Mouse (Mus musculus) heart, postnatal 0 days (tissue): ENCODE measurements at regions not wholly inside any gene's neighbourhood (a gene's known extent, or its start where the extent isn't known, plus 50 kb on each side); places are given as distances from the start of the nearest gene placed in this dataset.

ENCODE experiments used
- ATAC-seq: fragments of 200-750 bp; cut with Nextera tagmentation; 2 replicates; pipeline ENCODE4 v1.8.0; 2017; ENCODE audit warnings: low read depth, moderate number of reproducible peaks, moderate library complexity; ENCODE audit not compliant: insufficient read depth
- DNase-seq: peaks from one replicate; pipeline ENCODE4 v3.0.0-alpha.2; 2016; ENCODE audit warnings: low spot score
- H3K27ac ChIP-seq: fragments of 300-500 bp; sonication (generic); 2 replicates; pipeline ENCODE4 v1.5.1; 2014; ENCODE audit warnings: low read depth, mild to moderate bottlenecking
- H3K27me3 ChIP-seq: fragments of 300-500 bp; sonication (generic); 2 replicates; pipeline ENCODE4 v1.6.1; 2014; ENCODE audit warnings: low read length, mixed read lengths; ENCODE audit not compliant: control insufficient read depth, insufficient read depth
- H3K36me3 ChIP-seq: fragments of 300-500 bp; sonication (generic); replicated peaks from 2 replicates; pipeline ENCODE4 v1.6.1; 2014; ENCODE audit warnings: low read length, mixed read lengths; ENCODE audit not compliant: control insufficient read depth, insufficient read depth
- H3K4me1 ChIP-seq: fragments of 300-500 bp; sonication (generic); 2 replicates; pipeline ENCODE4 v1.6.1; 2014; ENCODE audit warnings: antibody characterized with exemption; ENCODE audit not compliant: control insufficient read depth, insufficient read depth
- H3K4me2 ChIP-seq: fragments of 300-500 bp; sonication (generic); 2 replicates; pipeline ENCODE4 v1.6.1; 2014; ENCODE audit warnings: low read depth, mild to moderate bottlenecking, low read length, moderate library complexity
- H3K4me3 ChIP-seq: fragments of 300-500 bp; sonication (generic); 2 replicates; pipeline ENCODE4 v1.5.1; 2014; ENCODE audit warnings: low read depth, low read length
- H3K9ac ChIP-seq: fragments of 300-500 bp; sonication (generic); replicated peaks from 2 replicates; pipeline ENCODE4 v1.6.1; 2014; ENCODE audit warnings: low read depth, low read length, mixed read lengths
- H3K9me3 ChIP-seq: fragments of 300-500 bp; sonication (generic); replicated peaks from 2 replicates; pipeline ENCODE4 v1.6.1; 2016; ENCODE audit warnings: low read length; ENCODE audit not compliant: control insufficient read depth
- CTCF ChIP-seq: IDR thresholded peaks from 2 replicates; pipeline ENCODE4 v1.5.1; 2016; ENCODE audit warnings: antibody characterized with exemption, control low read depth, low read depth
- EP300 ChIP-seq: IDR thresholded peaks from 2 replicates; pipeline ENCODE4 v1.6.1; 2016; ENCODE audit warnings: antibody characterized with exemption, low read depth
- WGBS: fragments of 180-500 bp; shearing (Covaris S2); extraction: QIAGEN DNeasy Blood & Tissue Kit; methylation state at CpG from one replicate; pipeline ENCODE4 v1.1.7; 2014; 5-methylcytosine and 5-hydroxymethylcytosine counted together

DNA sequence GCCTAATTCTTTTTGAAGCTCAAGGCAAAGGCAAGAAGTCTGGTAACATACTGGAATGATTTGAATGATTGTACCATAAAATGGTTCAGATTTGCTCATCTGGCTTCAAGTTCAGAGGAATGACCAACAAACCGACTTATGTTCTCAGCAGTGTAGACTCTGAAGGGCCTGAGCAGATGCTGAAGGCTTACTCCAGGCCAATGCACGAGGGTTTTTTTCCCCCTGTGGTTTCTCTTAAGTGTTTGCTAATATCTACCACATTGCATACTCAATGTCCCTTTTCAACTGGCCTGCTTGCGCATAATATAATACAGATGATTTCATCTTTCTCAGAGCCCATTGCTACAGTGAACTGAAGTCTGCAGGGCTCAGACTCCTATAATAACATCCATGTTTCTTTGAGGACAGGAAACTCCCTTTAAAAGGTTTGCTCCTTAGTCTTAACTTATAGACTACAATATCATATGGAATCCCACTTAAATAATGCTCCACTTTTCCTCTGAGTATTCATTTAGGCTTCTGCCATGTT lies 1182.5 kb downstream of the Slc22a22 start:
- Histone ChIP-seq H3K9me3 (no peaks in the 10 kb centered on the region), H3K27me3 (no peaks in the 10 kb centered on the region), H3K27ac (no peak overlapping the region), H3K4me3 (no peak overlapping the region), H3K4me2 (no peak overlapping the region), H3K36me3 (no peaks in the 10 kb centered on the region), H3K9ac (no peak overlapping the region), H3K4me1 (no peaks in the 10 kb centered on the region; the same call in 1 of the 2 replicates)
- DNase-seq (no peak), ATAC-seq (no peak)
- TF ChIP-seq EP300: no peak
- no peak for TF ChIP-seq CTCF
- WGBS: 73% methylated on average over 3 of the region's 3 CpGs

DNA sequence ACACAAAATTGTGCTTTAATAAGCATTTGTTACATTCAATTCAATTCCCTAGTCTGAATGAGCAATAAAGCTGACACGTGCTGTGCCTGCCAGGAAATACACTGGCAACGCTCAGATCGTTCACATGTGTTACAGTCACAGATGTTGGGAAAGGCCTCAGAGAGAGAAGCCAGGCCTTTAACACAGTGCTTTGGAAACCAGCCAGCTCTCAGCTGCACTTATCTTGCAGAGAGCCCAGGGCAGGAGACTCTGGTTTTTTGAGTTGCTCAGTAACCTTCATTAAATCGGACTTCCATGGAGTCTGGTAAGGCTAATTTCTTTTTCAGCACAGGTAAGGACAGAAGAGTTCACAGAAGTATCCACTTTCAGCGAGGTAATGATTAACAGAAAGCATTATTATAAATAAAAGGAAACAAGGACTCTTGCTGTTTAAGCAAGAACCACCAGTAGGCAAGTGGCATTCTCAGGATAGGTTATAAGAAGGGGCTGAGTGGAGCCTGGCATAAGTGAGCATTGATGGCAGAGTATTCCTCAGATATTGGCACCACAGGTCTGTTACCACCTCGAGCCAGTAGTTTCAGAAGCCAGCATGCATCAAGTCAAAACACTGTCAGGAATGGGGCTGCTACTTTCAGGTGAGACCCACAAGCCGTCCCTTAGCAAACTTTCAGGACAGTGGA lies 1198.7 kb downstream of the Slc22a22 start:
- no peak for TF ChIP-seq CTCF
- TF ChIP-seq EP300: no peak
- DNase-seq (peak; percentile 83), ATAC-seq (peak; percentile 88)
- WGBS: 24% methylated on average over 7 of the region's 7 CpGs
- Histone ChIP-seq H3K9ac (no peak overlapping the region), H3K4me2 (no peak overlapping the region), H3K27ac (no peak overlapping the region), H3K27me3 (no peaks in the 10 kb centered on the region), H3K4me1 (no peaks in the 10 kb centered on the region), H3K9me3 (no peaks in the 10 kb centered on the region), H3K4me3 (no peak overlapping the region), H3K36me3 (no peaks in the 10 kb centered on the region)

DNA sequence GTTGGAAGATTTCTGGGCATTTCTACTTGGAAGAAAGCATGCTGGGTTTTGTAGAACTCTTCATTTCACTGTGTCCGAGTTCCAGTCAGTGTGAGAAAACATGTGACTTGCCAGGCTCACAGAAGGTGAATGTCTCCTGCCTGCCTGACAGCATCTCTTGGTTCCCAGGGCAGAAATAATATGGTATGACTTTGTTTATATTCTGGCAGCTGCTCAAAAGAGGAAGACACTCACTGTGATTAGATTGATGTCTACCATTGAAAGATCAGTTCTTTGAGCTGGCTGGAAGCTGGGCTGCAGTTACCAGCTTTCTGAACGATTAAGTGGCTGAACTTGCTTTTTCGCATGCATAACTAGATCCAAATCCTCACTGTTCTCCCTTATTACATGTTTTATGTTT lies 1199.4 kb downstream of the Slc22a22 start:
- WGBS: 64% methylated on average over 3 of the region's 3 CpGs
- Histone ChIP-seq H3K9ac (no peak overlapping the region), H3K27ac (no peak overlapping the region), H3K9me3 (no peaks in the 10 kb centered on the region), H3K4me3 (no peak overlapping the region), H3K36me3 (no peaks in the 10 kb centered on the region), H3K4me2 (no peak overlapping the region), H3K27me3 (no peaks in the 10 kb centered on the region), H3K4me1 (no peaks in the 10 kb centered on the region)
- ATAC-seq: no peak
- no peak for DNase-seq
- TF ChIP-seq CTCF: no peak
- TF ChIP-seq EP300: no peak

DNA sequence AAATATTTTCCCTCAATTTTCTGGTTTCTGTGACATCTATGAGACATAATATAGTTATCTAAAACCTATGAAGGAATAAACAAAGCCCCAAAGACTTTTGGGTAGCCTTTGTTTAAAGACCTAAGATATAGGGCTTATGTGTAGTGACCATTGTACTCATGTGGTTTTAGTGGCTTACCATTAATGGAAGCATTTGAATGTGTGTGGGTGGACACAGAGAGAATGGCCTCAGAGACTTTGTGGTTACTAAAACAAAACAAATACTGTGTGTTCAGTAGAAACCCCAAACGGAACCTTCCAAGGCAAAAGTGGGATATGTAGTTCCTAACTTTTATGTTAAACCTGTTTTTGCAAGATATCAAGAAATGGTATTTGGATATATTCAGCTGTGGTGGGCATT lies 1228.7 kb downstream of the Slc22a22 start:
- Histone ChIP-seq H3K4me2 (no peak overlapping the region), H3K9ac (no peak overlapping the region), H3K9me3 (no peaks in the 10 kb centered on the region), H3K4me3 (no peak overlapping the region), H3K36me3 (no peaks in the 10 kb centered on the region), H3K27me3 (no peaks in the 10 kb centered on the region), H3K27ac (no peak overlapping the region), H3K4me1 (no peaks in the 10 kb centered on the region)
- TF ChIP-seq EP300: no peak
- TF ChIP-seq CTCF: no peak
- no peak for DNase-seq
- no peak for ATAC-seq
- WGBS: 58% methylated on average over 1 of the region's 1 CpGs

DNA sequence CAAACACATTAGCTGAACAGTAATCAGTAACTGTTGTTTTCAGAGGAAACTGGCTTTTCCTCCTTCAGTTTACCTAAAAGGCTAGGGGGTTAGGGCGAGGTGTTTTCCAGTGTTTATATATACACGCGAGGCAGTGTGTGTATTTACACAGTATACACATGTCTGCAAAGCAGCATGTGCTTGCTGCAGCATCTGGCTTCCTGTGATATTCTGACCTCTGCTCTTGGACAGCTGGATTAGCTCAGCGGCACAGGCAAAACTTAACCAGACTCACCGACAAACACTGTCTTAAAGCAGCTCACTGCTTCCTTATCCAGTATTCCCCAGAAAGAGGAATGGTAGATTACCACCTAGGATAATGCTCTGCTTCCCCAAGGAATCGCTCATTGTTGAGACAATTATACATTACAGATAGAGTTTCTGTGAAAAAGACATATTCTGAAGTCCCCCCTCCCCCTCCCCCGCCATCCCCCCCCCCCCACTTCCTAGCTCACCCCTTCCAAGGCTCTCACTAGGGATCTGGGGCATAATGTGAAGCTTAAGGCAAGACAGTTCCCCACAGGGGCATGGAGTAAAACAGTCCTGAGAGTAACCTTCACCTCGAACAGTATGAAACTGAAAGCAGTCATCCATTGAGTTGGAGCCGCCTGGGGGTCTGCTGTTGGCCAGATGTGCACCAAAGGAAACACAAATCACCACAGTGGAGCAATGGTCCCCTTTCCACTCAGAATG lies 1233.3 kb downstream of the Slc22a22 start:
- Histone ChIP-seq H3K4me3 (no peak overlapping the region), H3K9ac (no peak overlapping the region), H3K4me2 (no peak overlapping the region), H3K27ac (no peak overlapping the region), H3K27me3 (no peaks in the 10 kb centered on the region), H3K36me3 (no peaks in the 10 kb centered on the region), H3K4me1 (no peaks in the 10 kb centered on the region), H3K9me3 (no peaks in the 10 kb centered on the region)
- TF ChIP-seq EP300 (no peak), CTCF (no peak)
- ATAC-seq: peak; percentile 27; the same call in 1 of the 2 replicates
- DNase-seq: no peak
- WGBS: 50% methylated on average over 9 of the region's 9 CpGs
